Mouse (Mus musculus): ENCODE measurements around the gene Pan3. TPM values are rescaled to one million over a fixed set of nuclear protein-coding genes. Genes with fewer than 3 reads are reported as not detected.

Gene Pan3
- total and polyA plus RNA-seq, 3 experiments: 60.6 to 61.5 TPM; not detected in 1

GRCm38 (mm10) chr5:147441979-147442378, 12.0 kb downstream of the Pan3 start:
- peaks cover 28 to 78% of the 10 kb centered on the region in 2 experiments for H3K36me3 ChIP-seq (ENCODE audit: control insufficient read depth in 1 of 2, insufficient read depth in 2 of 2, low read length in 2 of 2)
- TF ChIP-seq CHD1 (IDR thresholded peaks at IDR 0.05; ENCODE audit: low read depth, low read length) (no peak; the same call in 1 of the 2 replicates), SMC3 (IDR thresholded peaks at IDR 0.05; ENCODE audit: low read depth, low read length) (no peak), RCOR1 (IDR thresholded peaks at IDR 0.05; ENCODE audit: low read depth, low read length) (peak; percentile 90), GABPA (IDR thresholded peaks at IDR 0.05; ENCODE audit: low read depth, low read length) (no peak), ZNF384 (IDR thresholded peaks at IDR 0.05; ENCODE audit: low read depth, low read length) (peak; percentile 93), EP300 (IDR thresholded peaks at IDR 0.05; ENCODE audit: low read depth in 1 of 2, low read length in 2 of 2) (peak; percentile 96), NELFE (IDR thresholded peaks at IDR 0.05; ENCODE audit: low read depth, low read length) (peak; percentile 41; the same call in 1 of the 2 replicates), SIN3A (IDR thresholded peaks at IDR 0.05; ENCODE audit: low read length) (peak; percentile 87), TBP (IDR thresholded peaks at IDR 0.05; ENCODE audit: low read depth, low read length) (no peak), JUND (IDR thresholded peaks at IDR 0.05; ENCODE audit: low read depth, low read length) (no peak), HCFC1 (IDR thresholded peaks at IDR 0.05; ENCODE audit: low read depth, low read length) (no peak), ELF1 (IDR thresholded peaks at IDR 0.05; ENCODE audit: low read depth, low read length) (no peak), CHD2 (IDR thresholded peaks at IDR 0.05; ENCODE audit: low read length) (peak; percentile 23; the same call in 1 of the 2 replicates), GATA1 (IDR thresholded peaks at IDR 0.05; ENCODE audit: low read depth, low read length) (peak; percentile 95), ZC3H11A (IDR thresholded peaks at IDR 0.05; ENCODE audit: low read depth, low read length) (no peak), MYC (IDR thresholded peaks at IDR 0.05; ENCODE audit: low read depth, low read length) (peak; percentile 58), MEF2A (IDR thresholded peaks at IDR 0.05; ENCODE audit: extremely low read depth, insufficient replicate concordance, low read depth, low read length, poor library complexity, severe bottlenecking) (no peak), RAD21 (IDR thresholded peaks at IDR 0.05; ENCODE audit: low read depth, low read length) (no peak), TAL1 (IDR thresholded peaks at IDR 0.05; ENCODE audit: low read length) (peak; percentile 96), MAZ (IDR thresholded peaks at IDR 0.05; ENCODE audit: low read depth, low read length) (0 out of 2 replicates have a peak, but pooled peaks have one; percentile 65), MYB (IDR thresholded peaks at IDR 0.05; ENCODE audit: low read depth, low read length) (peak; percentile 92), CTCF (IDR thresholded peaks at IDR 0.05 in 2 of 3, conservative IDR thresholded peaks at IDR 0.05 in 1 of 3; ENCODE audit: control insufficient read depth in 1 of 3, insufficient read depth in 1 of 3, low read depth in 2 of 3, low read length in 3 of 3, poor library complexity in 1 of 3, severe bottlenecking in 1 of 3) (no peak), E2F4 (IDR thresholded peaks at IDR 0.05; ENCODE audit: borderline replicate concordance, low read depth, low read length) (no peak), NRF1 (IDR thresholded peaks at IDR 0.05; ENCODE audit: insufficient read depth, low read depth, low read length, poor library complexity, severe bottlenecking) (no peak), ETS1 (IDR thresholded peaks at IDR 0.05; ENCODE audit: low read depth, low read length) (peak; percentile 92), MXI1 (IDR thresholded peaks at IDR 0.05; ENCODE audit: low read depth, low read length) (peak; percentile 80), USF2 (IDR thresholded peaks at IDR 0.05; ENCODE audit: borderline replicate concordance in 1 of 2, insufficient read depth in 1 of 2, low read depth in 1 of 2, low read length in 2 of 2) (no peak), MAFK (IDR thresholded peaks at IDR 0.05; ENCODE audit: borderline replicate concordance, low read depth, low read length) (no peak), UBTF (IDR thresholded peaks at IDR 0.05; ENCODE audit: borderline replicate concordance, insufficient read depth, low read depth, low read length) (no peak), BHLHE40 (IDR thresholded peaks at IDR 0.05; ENCODE audit: borderline replicate concordance, low read depth, low read length) (0 out of 2 replicates have a peak, but pooled peaks have one; percentile 37), KAT2A (conservative IDR thresholded peaks at IDR 0.05; ENCODE audit: low read depth, low read length) (no peak), POLR2A (IDR thresholded peaks at IDR 0.05; ENCODE audit: control insufficient read depth in 1 of 2, insufficient read depth in 1 of 2, low read depth in 1 of 2, low read length in 2 of 2, poor library complexity in 1 of 2) (0 out of 4 replicates have a peak, but pooled peaks of 1 of the 2 experiments have one; percentile 37), MAX (IDR thresholded peaks at IDR 0.05; ENCODE audit: low read length) (peak; percentile 61), POLR2AphosphoS5 (IDR thresholded peaks at IDR 0.05; ENCODE audit: borderline replicate concordance, low read depth, low read length) (no peak), ZKSCAN1 (IDR thresholded peaks at IDR 0.05; ENCODE audit: low read depth, low read length) (no peak), TCF12 (IDR thresholded peaks at IDR 0.05; ENCODE audit: low read depth, low read length) (peak; percentile 95), POLR2AphosphoS2 (IDR thresholded peaks at IDR 0.05; ENCODE audit: low read length) (no peak), USF1 (IDR thresholded peaks at IDR 0.05; ENCODE audit: low read depth, low read length) (no peak)

More at GRCm38 (mm10) chr5:147441979-147442378, 12.0 kb downstream of the Pan3 start:
- peak overlapping the region; percentile 86 for H3K27ac ChIP-seq (ENCODE audit: control insufficient read depth, low read depth, low read length)
- H3K4me3 ChIP-seq (ENCODE audit: control insufficient read depth in 1 of 2, insufficient read depth in 1 of 2, low read depth in 2 of 2, low read length in 2 of 2): no peak overlapping the region
- peak overlapping the region; percentile 41; the same call in 1 of the 2 replicates for H3K9ac ChIP-seq (ENCODE audit: control insufficient read depth, low read depth, low read length, poor library complexity, severe bottlenecking)
- H3K27me3 ChIP-seq (ENCODE audit: control insufficient read depth in 1 of 2, insufficient read depth in 2 of 2, low read length in 2 of 2): no peaks in the 10 kb centered on the region
- DNase-seq (ENCODE audit: low read depth, low spot score): peak; percentile 92
- peaks cover 69% of the 10 kb centered on the region for H3K79me2 ChIP-seq (ENCODE audit: control insufficient read depth, insufficient read depth, low read length, poor library complexity)
- H3K9me3 ChIP-seq (replicated peaks; ENCODE audit: insufficient read depth, low read length): no peaks in the 10 kb centered on the region
- H3K4me1 ChIP-seq (ENCODE audit: control insufficient read depth in 1 of 2, insufficient read depth in 2 of 2, low read length in 2 of 2): peaks cover 44 to 64% of the 10 kb centered on the region in 2 experiments
